Mouse (Mus musculus) CH12.LX (cell line): Measurements from ENCODE around the gene Brd3os.

Experiments used
- CHD2 ChIP-seq: IDR thresholded peaks from 2 replicates; pipeline ENCODE4 v1.6.1; 2011; ENCODE audit warnings: low read length, improper control_type of control experiment
- CTCF ChIP-seq, 2 experiments: IDR thresholded peaks in 1 of 2; conservative IDR thresholded peaks in 1 of 2; 2 replicates each; pipeline ENCODE4 v1.5.1; 2011 to 2012; ENCODE audit warnings: low read depth in 2 of 2, low read length in 2 of 2, improper control_type of control experiment in 1 of 2, inconsistent platforms in 1 of 2, mild to moderate bottlenecking in 1 of 2, moderate library complexity in 1 of 2
- EP300 ChIP-seq: IDR thresholded peaks from 2 replicates; pipeline ENCODE4 v1.6.1; 2011; ENCODE audit warnings: low read length, improper control_type of control experiment
- ETS1 ChIP-seq: conservative IDR thresholded peaks from 2 replicates; pipeline ENCODE4 v1.6.1; 2012; ENCODE audit warnings: low read depth, mild to moderate bottlenecking, inconsistent platforms, low read length, improper control_type of control experiment, moderate library complexity
- HCFC1 ChIP-seq: IDR thresholded peaks from 2 replicates; pipeline ENCODE4 v1.6.1; 2012; ENCODE audit warnings: low read depth, mild to moderate bottlenecking, inconsistent platforms, low read length, improper control_type of control experiment
- JUND ChIP-seq: conservative IDR thresholded peaks from 2 replicates; pipeline ENCODE4 v1.6.1; 2011; ENCODE audit warnings: low read depth, low read length, improper control_type of control experiment
- POLR2A ChIP-seq: IDR thresholded peaks from 2 replicates; pipeline ENCODE4 v1.6.1; 2011; ENCODE audit warnings: low read depth, mild to moderate bottlenecking, improper control_type of control experiment, low read length
- RCOR1 ChIP-seq: conservative IDR thresholded peaks from 2 replicates; pipeline ENCODE4 v1.6.1; 2012; ENCODE audit warnings: low read depth, mild to moderate bottlenecking, inconsistent platforms, low read length, improper control_type of control experiment
- TCF12 ChIP-seq: IDR thresholded peaks from 2 replicates; pipeline ENCODE4 v1.6.1; 2014; ENCODE audit warnings: low read depth, mild to moderate bottlenecking, inconsistent platforms, low read length, improper control_type of control experiment
- USF1 ChIP-seq: IDR thresholded peaks from 2 replicates; pipeline ENCODE4 v1.6.1; 2014; ENCODE audit warnings: low read depth, mild to moderate bottlenecking, inconsistent platforms, low read length, improper control_type of control experiment
- ZNF384 ChIP-seq: IDR thresholded peaks from 2 replicates; pipeline ENCODE4 v1.6.1; 2012; ENCODE audit warnings: low read depth, low read length, improper control_type of control experiment, inconsistent platforms

- no peak for TF ChIP-seq JUND
- TF ChIP-seq CTCF (conservative IDR thresholded peaks at IDR 0.05 in 1 of 2, IDR thresholded peaks at IDR 0.05 in 1 of 2; ENCODE audit: low read depth in 2 of 2, low read length in 2 of 2) = no peak
- TF ChIP-seq HCFC1 = no peak
- no peak for TF ChIP-seq POLR2A
- no peak for TF ChIP-seq ETS1
- no peak for TF ChIP-seq USF1
- no peak for TF ChIP-seq EP300
- no peak for TF ChIP-seq TCF12
- TF ChIP-seq ZNF384 = no peak
- TF ChIP-seq CHD2 = no peak
- TF ChIP-seq RCOR1 = no peak
Measured at GRCm38 (mm10) chr2:27476303-27477192, 34.4 kb downstream of the Brd3os start.
